Mouse (Mus musculus): Measurements from ENCODE around the gene Limd1.

The Limd1 gene

DNA sequence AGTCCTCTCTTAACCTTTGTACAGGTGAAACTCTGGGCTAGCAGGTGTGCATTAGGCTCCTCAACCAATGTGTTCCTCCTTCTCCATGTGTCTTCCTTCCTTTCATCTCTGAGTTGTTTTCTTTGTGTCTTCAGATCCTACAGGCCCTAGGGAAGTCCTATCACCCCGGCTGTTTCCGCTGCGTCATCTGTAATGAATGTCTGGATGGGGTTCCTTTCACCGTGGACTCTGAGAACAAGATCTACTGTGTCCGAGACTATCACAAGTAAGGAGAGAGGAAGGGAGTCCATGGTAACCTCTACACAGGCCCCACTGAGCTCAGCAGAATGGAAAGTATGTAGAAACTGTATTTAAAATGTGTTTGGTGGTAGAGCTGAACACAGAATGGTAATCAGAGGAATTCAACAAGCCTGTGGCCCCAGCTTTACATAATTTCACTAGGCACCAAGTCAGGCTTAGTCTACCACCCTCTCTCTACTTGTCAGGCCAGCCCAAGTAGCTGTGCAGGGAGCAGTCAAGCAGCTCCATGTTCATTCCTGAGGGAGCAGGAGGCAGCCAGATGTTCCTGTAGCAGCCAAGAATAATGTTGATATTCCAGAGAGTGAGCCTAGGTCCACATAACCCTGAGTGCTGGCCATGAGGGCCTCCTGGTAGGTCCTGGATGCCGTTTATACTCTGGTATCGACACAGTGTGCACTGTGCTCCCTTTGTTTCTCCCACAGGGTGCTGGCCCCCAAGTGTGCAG is 38.3 kb downstream of the Limd1 start:
- no peak for DNase-seq

DNA sequence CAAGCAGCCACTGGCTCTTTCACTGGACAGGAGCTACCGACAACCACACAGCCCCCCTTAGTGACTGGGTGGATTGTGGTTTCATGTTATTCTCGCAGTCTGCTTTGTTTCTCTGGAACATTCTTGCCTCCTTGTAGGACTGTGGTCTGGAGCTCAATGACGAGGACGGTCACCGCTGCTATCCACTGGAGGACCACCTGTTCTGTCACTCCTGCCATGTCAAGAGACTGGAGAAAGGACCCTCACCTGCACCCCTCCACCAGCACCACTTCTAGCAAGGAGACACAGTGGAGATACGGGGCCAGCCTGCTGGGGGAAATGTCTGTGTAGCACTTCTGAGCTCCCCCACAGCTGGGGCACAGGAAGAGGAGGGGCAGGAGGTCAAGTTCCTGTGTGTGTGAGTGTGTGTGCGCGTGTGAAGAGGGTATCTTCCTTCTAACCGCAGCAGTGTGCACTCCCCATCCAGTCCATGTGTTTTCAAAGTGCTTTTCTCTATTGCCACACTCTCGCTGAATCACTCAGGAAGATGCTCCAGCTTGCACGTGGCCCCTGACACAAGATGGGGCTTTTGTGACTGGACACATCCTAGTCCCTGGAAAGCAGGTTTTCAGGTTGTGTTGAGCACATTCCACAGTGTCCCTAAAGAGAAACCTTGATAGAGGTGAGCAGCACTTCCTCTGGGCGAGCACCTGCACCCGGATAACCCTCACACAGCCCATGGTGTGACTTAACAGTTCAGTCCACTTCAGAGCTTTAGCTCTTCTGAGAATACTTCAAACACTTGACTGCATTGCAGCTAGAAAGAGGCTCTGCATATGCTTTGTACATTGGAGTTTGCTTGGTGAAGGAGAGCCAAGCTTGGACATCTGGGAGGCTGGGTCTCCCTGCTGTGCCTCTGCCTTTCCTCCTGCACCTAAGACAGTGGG is 40.7 kb downstream of the Limd1 start:
- DNase-seq, result no peak

- no peak for DNase-seq
Observed at GRCm38 (mm10) chr9:123520735-123521134, 42.2 kb downstream of the Limd1 start.

GRCm38 (mm10) chr9:123523676-123524075 is 45.2 kb downstream of the Limd1 start:
- peak; percentile 37 to 64 for DNase-seq

DNA sequence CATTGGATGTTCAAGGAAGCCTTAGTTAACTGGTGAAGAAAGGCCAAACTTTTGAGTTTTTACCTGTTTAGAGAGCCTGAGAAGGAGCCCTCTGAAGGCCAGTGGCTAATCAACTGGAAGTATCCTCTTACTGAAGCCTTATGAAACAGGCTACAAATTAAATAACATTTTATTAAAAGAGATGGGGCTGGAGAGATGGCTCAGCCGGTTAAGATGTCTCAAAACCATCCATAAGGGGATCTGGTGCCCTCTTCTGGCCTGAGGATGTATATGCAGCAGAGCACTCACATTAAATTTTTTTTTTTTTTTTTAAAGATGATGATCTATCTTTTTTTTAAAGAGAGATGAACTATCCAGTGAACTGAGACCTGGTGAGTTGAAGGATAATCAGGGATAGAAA is 46.6 kb downstream of the Limd1 start:
- DNase-seq, result peak; percentile 78 to 85

- DNase-seq, result no peak
Observed at GRCm38 (mm10) chr9:123526502-123526901, 48.0 kb downstream of the Limd1 start.

GRCm38 (mm10) chr9:123528087-123528925 is 49.8 kb downstream of the Limd1 start:
- DNase-seq, result peak; percentile 20 to 49

DNA sequence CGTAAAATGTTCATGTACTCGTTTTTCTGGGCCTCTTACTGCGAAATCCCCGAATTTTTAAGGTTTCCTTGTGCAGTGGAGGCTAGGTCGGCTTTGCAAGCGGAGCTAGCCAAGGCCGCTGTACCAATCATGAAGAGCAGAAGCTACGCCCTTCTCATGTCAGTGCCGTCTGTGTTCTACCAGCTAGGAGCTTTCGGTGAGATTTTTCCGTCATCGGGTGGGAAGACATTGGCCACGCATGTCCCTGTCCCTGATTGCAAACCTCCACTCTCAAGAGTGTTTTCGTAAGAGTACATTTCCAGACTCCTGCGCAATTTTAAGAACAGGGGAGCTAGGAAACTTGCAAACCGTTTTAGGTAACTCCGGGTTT is 50.4 kb downstream of the Limd1 start:
- DNase-seq, result peak; percentile 59 to 68

GRCm38 (mm10) chr9:123529392-123530157 is 51.1 kb downstream of the Limd1 start, which contains the start of gene Sacm1l:
TSS of gene Sacm1l (plus strand) at chr9:123529759.
- DNase-seq, result peak; percentile 99

DNA sequence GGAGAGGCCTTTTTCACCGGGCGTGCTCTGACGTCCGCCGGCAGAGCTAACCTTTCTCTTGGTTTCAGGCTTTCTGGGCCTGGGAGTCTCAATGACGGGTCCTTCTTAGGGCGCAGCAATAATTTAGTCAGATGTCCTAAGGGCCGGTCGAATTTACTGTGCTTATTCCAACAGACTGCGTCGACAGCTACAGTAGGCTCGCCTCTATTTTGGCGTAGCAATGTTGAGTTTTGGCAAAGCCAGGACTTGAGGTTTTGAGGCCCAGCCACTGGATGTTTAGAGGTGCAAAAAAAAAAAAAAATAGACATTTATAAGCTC is 51.6 kb downstream of the Limd1 start:
- no peak for DNase-seq

DNA sequence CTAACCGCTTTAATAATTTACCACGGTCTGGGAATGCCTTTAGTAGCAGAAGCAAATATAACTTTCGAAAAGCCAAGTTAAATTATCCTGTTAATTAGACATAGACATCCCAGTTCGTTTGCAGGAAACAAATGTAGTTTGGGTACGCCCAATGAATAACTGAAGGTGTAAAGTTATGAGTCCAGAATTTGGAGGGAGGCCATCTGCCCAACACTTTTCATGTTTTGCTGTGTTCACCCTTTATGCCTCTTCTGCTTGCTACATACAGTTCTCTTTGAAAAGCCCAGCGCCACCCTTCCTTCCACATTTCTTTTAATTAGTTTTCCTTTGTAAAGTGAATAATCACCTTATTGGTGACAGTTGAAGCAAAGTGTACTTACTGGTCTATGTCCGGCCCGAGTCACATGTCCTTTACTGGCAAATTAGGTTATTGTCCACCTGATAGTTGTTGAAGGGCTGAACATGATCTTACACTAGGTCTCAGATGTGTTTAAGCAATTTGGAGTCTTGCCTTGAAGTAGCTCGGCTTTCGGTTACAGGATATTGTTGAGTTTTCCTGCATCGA is 52.1 kb downstream of the Limd1 start:
- no peak for DNase-seq

GRCm38 (mm10) chr9:123531234-123531633 is 52.7 kb downstream of the Limd1 start:
- DNase-seq, result no peak

GRCm38 (mm10) chr9:123536613-123537012 is 58.1 kb downstream of the Limd1 start:
- no peak for DNase-seq

DNA sequence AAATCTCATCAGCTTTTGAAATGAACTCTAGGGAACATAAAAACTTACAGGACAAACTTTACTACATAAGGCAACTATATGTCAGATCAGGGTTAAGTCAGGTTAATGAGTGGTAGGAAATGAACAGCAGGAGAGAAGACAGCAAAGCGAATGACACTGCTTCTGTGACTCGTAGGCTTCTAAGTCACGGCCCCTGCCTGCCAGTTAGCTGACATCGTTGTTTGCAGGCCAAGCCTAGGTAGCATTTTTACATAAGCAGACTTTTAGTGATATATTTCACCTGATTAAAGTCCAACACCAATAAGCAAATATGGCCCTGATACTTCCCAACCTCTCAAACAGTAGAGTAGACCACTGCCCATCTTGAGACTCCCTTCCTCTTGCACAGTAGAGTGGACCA is 59.7 kb downstream of the Limd1 start:
- DNase-seq, result no peak

DNA sequence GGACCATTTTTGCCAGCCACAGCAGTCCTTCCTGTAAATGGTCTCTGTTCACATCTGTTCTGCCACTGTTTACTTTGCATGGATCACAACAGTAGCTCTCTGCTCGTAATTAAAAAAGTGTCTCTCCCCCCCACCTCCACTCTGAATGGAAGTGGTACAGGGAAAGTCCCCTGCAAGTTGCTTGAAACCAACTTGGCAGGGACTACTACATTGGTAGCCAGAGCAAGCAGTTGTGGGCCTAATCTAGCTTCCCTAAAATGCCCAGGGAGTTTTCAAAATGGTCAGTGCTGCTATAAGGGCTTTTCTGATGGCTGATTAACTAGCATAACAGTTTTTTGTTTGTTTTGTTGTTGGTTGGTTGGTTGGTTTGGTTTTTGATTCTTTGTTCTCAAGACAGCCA is 60.6 kb downstream of the Limd1 start:
- DNase-seq, result no peak

DNA sequence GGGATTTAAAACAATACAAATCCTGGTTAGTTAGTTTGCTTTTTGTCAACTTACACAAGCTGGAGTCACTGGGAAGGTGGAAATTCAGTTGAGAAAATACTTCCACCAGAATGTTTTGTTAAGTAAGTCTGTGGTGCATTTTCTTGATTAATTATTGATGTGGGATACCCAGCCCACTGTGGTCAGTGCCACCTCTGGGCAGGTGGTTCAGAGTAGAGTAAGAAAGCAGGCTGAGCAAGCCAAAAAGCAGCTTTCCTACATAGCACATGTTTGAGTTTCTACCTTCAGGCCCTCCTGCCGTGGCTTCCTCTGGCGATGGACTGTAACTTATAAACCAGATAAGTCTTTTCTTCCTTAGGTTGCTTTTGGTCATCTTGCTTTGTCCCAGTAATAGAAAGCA is 61.3 kb downstream of the Limd1 start:
- DNase-seq, result no peak

- DNase-seq, result no peak
Observed at GRCm38 (mm10) chr9:123554599-123554998, 76.1 kb downstream of the Limd1 start.

Measured in cerebellum, postnatal 14 days (tissue).